Mouse (Mus musculus) spleen, adult 2 months (tissue): Measurements from ENCODE around the gene Rims1.

Source experiments
- CTCF ChIP-seq: fragments of 200-500 bp; IDR thresholded peaks from 2 replicates; pipeline ENCODE4 v1.5.1; 2011; ENCODE audit warnings: mild to moderate bottlenecking, inconsistent platforms; ENCODE audit not compliant: insufficient read depth, insufficient read length, insufficient replicate concordance; ENCODE audit errors: extremely low read depth
- POLR2A ChIP-seq: fragments of 200-500 bp; IDR thresholded peaks from 2 replicates; pipeline ENCODE4 v1.6.1; 2011; ENCODE audit warnings: low read depth, low read length, inconsistent platforms

GRCm38 (mm10) chr1:22620827-22621226 lies 185.0 kb downstream of the Rims1 start:
- TF ChIP-seq POLR2A (no peak), CTCF (no peak)
